Mouse (Mus musculus) thymus, postnatal 0 days (tissue): ENCODE results near the gene Dhx35. TPM values are rescaled to one million over a fixed set of nuclear protein-coding genes. Genes with fewer than 3 reads are reported as not detected.

ENCODE experiments used
- DNase-seq: peaks from one replicate; pipeline ENCODE4 v3.0.0-alpha.2; 2015; ENCODE audit warnings: low spot score
- polyA plus RNA-seq: library from polyadenylated mRNA; unstranded; fragments of >200 nt; fragmentation: Nextera tagmentation; extraction: Ambion mirVana; gene quantifications from 2 replicates; pipeline ENCODE4 v1.2.1, GENCODE M21; 2015

Gene Dhx35
- polyA plus RNA-seq, 1 experiment from 2014 or later = 11.1 TPM

DNA sequence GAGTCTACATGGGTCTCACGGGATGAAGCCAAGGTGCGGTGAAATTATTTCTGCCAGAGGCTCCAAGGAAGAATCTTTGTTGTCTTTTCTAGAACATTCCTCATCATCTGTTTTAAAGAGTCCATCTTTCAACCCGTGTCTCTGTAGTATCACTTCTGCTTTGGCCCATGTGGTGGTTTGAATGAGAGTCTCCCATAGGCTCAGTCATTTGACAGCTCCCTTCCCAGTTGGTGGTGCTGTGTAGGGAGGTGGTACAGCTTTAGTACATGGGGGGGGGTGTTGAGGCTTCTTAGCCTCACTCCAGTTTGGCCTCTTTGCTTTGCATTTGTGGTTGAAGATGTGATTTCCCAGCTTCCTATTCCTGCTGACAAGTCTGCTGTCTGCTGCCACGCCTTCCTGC is 96.7 kb downstream of the Dhx35 start:
- no peak for DNase-seq

DNA sequence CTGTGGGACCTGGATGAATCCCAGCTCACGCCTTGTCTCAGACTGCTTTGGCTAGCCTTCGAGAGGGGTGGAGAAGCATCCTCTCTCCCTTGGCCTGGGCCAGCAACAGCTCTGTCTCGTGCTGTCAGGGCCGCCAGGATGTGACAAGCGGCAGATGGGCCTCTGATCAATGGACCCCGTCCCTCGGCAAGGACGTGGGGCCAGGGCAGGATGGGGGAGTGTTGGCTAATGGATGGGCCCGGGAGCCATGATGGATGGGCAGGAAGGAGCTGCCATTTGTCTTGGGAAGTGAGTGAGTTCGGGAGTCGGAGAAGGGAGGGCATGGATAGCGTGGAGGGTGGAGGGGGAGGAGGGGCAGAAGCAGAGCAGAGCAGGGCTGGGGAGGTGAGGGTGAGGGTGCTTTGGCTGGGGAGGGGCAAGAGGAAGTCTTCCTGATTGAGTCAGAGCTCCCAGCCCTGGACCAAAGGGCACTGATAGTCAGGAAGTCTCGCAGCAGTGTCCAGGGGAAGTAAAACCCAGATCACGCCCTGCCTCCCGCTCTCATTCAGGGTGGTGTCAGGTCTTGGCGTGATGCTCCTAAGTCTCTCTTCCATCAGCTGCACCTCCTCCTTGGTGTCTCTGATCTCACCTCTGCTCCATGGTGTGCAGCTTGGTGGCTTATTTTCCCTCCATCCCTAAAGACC is 98.7 kb downstream of the Dhx35 start:
- DNase-seq = no peak

DNA sequence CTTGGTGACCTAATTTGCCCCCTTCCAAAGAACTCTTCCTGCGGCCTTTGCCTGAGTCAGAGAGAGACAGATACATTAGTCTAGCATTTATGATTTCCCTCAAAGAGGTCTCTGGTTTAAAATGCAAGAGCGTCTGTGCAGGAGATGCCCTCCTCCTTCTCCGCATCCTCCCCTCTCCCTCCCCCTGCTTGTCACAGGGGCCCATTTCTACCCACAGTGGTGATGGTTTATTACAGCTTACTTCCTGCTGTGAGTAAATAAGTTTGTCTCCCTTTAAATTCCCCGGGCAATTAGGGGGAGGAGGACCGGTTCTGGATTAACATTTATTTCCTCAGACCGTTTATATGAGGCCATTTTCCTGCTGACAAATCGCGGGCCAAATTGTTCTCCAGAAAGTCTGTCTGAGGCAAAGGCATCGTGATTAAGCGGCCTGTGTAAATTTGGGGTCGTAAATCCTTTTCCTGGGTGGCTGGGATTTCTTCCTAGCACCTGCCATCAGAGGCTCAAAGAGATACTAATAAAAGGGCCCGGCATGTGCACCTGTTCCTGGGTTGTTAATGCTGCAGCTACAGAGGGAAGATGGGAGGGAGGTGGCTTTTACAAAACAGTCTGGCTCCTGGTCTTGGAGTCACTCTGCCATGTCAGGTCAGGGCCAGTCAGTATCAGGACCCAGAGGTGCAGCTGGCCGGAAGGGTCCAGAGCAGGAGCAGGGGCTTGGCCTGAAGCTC is 104.0 kb downstream of the Dhx35 start:
- no peak for DNase-seq

Other genes starting within 250 kb of the Dhx35 start
- gene Slc32a1, start 184.0 kb upstream of the Dhx35 start, polyA plus RNA-seq = not detected in 2 replicates
- gene Actr5, start 169.9 kb upstream of the Dhx35 start, polyA plus RNA-seq = 16.1 and 18.4 TPM in 2 replicates
- gene Ppp1r16b, start 129.4 kb upstream of the Dhx35 start, polyA plus RNA-seq = 45.4 and 58.3 TPM in 2 replicates
- 18.7 and 19.8 TPM in 2 replicates for gene Fam83d, start 26.7 kb upstream of the Dhx35 start, polyA plus RNA-seq